Mouse (Mus musculus) gastrocnemius, postnatal 4 days (tissue): ENCODE measurements around the gene Zfp746. TPM values are rescaled to one million over a fixed set of nuclear protein-coding genes. Genes with fewer than 3 reads are reported as not detected.
A peak's percentile ranks its signal among the peaks of the same experiment; 100 is the strongest.
"Not testable (repeated sequence)": the region's sequence is repeated elsewhere in the genome, so short reads cannot be mapped to it uniquely, and the experiment has no call there.

ENCODE experiments used
- DNase-seq, 2 experiments: peaks; one replicate each; pipeline ENCODE4 v3.0.0; 2021 to 2022; ENCODE audit warnings: low spot score in 2 of 2, mixed read lengths in 2 of 2
- long read RNA-seq, 2 experiments: library from polyadenylated mRNA; stranded (forward); transcript quantifications; one replicate each; pipeline ENCODE4 v2.0.0; 2021
- total RNA-seq, 2 experiments: library from RNA; stranded (reverse); gene quantifications; 2 replicates each; pipeline ENCODE4 v1.2.3; 2021

Gene Zfp746
- 10 to 100 TPM; 19.1 to 22.8 TPM for total RNA-seq
- long read RNA-seq, experiment 1, transcript Zfp746-203 (7 exons, 3,648 nt): major isoform, 20 of 50 reads
- long read RNA-seq, experiment 1, transcript Zfp746-201 (7 exons, 3,651 nt): minor isoform, 11 of 50 reads
- long read RNA-seq, experiment 1, partial matches to known transcripts: 2 of 50 reads
- long read RNA-seq, experiment 1, other reads (novel, unspliced or antisense): 17 of 50 reads
- long read RNA-seq, experiment 2, transcript Zfp746-203 (7 exons, 3,648 nt): major isoform, 25 of 54 reads
- long read RNA-seq, experiment 2, transcript Zfp746-201 (7 exons, 3,651 nt): minor isoform, 12 of 54 reads
- long read RNA-seq, experiment 2, partial matches to known transcripts: 2 of 54 reads
- long read RNA-seq, experiment 2, other reads (novel, unspliced or antisense): 15 of 54 reads

DNA sequence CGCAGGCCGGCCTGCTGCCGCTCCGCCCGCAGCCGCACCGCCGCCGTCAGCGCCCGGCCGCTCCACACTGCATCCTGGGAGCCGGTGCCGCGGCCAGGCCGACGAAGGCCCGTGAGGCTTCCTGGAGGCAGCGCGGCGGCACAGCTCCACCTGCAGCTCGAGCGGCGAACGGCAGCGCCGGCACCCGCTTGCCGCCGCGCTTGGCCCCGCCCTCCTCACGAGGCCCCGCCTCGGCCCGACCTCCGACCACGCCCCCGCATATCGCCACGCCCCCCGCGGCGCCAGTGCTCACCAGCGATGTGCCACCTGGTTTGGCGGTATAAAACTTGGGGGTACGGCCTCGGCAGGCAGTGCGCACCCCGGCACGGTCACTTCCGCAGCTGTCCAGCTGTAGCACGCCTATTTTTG is at the start of gene Zfp746:
TSS of gene Zfp746 (minus strand) at position 123 of the 408 bp plus-strand sequence.
- peak; percentile 92 for DNase-seq

DNA sequence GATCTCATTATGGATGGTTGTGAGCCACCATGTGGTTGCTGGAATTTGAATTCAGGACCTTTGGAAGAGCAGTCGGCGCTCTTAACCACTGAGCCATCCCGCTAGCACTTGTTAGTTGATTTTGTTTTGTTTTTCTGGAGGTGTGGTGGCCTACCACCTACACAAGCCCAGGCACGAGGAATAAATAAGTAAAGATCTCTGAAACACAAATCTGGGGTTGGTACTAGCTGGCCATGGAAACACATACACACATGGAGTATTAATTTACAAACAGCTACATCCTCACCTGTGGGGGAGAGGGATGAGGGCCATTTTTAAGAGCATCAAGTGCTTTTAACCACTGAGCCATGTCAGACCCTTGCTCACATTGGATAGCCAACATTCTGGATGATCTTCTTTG is 34.7 kb upstream of the Zfp746 start:
- DNase-seq: not testable (repeated sequence)

DNA sequence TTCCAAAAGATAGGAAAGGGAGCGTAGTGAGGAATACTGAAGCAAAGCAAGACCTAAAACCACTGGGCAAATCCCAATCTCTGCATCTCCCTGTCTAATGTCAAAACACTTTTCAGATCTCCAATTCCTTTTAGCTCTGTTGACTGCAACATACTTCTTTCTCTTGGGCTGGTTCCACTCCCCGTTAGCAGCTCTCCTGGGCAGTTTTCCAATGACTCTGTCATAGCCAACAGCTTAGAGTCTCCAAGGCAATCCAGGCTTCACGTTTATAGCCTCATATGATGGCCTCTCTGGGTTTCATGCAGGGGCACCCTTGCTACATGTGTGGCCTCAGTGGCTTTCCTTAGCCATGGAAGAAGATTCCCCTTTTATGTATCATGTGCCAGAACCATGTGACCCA is 29.6 kb upstream of the Zfp746 start:
- DNase-seq: no peak

DNA sequence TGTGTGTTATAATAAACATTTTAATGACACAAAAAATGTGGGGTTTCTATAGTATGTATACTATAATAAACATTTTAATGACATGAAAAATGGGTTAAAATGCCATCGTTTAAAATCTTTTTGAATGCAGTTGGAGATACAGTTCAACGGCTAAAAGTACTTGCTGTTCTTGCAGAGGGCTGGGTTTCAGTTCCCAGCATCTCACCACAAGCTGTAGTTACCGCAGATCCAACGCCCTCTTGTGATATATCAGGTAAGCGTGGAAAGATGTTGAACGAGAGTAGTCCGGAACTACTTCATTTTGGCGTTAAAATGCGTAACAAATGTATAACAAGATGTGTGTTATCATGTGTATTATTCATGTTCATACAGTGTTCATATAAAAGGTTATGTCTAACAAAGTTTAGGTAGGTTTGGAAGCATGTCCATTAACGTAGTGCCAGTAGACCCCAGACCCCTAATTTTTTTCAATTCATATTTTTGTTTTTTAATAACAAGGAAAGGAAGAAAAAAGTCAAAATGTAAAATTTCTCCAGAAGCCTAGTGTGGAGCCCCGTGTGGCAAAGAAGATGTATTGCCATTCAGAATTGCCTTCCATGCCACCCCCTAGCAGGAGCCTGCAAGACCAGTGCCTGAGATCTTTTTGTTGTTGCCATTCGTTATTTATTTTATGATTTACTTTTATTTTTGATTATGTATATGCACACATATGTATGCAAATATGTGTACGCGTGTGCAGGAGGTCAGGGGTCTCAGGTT is 743 bp upstream of the Zfp746 start:
- DNase-seq: no peak

DNA sequence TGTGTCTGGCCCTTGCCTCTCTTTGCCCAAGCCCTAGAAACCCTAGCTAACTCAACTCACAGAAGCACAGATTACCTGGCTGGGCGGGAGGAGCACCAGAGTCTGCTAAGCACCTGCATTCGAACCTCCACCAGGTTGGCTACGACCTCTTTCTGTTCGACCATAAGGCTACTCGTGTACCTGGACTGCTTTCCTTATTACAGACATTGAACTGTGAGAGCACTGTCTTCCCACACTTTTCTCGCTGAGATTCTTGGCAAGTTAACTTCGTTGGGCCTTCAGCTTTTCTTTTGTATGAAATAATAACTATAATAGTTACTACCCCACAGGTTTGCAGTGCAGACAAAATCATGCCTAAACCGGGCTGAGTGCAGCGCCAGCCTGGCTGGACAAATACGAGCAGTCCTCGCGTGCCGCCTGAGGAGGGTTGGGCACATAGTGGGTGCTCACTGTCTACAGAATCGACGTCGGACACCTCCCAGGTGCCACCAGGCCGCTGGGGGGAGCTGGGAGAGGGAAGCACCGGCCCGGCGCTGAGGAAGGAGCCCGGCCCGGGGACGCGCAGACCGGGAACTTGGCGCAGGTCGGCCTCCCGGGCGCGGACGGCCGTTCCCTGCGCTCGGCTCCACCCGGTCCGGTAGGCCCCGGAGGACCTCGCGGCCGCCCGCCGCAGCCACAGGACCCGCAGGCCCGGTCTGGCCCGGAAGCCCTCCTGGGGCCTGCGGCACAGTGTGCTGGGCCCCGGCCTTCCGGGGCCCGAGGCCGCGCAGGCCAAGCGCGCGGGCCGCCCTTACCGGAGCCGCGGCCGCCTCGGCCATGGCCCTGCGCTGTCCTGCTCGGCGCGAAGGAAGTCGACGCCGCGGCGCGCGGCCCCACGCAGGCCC is 630 bp downstream of the Zfp746 start:
- DNase-seq: peak; percentile 46 to 64

- no peak for DNase-seq
Observed at GRCm38 (mm10) chr6:48083733-48084191, 2.6 kb downstream of the Zfp746 start.

GRCm38 (mm10) chr6:48081952-48082351 is 4.4 kb downstream of the Zfp746 start:
- no peak for DNase-seq

GRCm38 (mm10) chr6:48081021-48081420 is 5.4 kb downstream of the Zfp746 start:
- DNase-seq: no peak

DNA sequence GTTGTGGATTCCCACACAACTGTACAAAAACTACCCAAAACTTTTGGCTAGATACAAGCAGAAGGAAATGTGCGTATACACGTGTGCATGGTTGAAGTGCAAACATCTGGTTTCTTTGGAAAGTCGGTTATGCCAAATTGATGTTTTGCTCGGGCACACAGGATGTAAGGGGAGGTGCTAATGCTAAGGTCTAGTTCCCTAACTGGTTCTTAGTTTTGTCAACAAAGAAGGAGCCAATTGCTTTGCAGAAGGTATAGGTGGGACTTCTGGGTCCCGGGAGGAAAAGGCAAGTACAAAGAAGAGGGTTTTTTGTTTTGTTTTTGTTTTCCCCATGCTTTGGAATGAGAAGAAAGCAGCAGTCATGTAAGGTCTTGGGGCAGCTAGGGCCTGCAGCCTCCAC is 13.1 kb downstream of the Zfp746 start:
- no peak for DNase-seq

DNA sequence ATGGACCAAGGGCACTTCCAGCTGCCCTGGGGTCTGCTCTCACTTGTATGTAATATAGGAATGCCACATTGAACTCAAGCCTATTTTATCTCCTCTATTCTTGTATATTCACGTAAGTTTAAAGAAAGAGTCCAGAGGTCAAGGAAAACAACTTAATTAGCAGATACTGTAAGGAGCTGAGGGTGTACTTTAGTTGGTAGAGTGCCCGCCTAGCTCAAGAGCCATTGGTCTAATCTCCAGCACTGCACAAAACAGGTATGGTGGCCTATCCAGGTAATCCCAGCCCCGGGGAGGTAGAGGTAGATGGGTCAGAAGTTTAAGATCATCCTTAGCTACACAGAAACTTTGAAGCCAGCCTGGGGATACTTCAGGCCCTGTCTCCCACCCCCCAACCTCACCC is 18.9 kb downstream of the Zfp746 start:
- no peak for DNase-seq

GRCm38 (mm10) chr6:48065587-48066075 is 20.8 kb downstream of the Zfp746 start:
- no peak for DNase-seq

DNA sequence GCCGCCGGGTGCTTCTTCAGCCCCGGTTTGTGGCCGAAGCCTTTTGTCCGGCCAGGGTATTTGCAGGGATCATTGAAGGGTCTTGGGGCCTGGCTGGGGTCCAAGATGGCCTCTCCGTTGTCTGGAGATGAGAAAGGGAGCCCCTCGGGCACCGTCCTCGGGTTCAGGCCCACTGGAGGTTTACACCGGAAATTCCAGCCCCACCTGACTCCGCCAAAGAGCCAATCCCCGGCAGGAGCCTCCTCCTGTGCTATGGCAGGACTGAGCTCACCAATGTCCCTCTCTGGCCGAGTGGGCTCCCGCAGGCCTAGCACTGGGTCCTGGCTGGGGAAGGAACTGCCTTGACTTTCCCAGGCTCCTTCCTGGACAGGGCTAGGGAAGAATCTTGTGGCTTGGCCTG is 21.9 kb downstream of the Zfp746 start:
- no peak for DNase-seq

- DNase-seq: no peak
Observed at GRCm38 (mm10) chr6:48063940-48064339, 22.5 kb downstream of the Zfp746 start.

GRCm38 (mm10) chr6:48060895-48061294 is 25.5 kb downstream of the Zfp746 start:
- DNase-seq: no peak

GRCm38 (mm10) chr6:48060421-48060820 is 26.0 kb downstream of the Zfp746 start:
- DNase-seq: no peak

DNA sequence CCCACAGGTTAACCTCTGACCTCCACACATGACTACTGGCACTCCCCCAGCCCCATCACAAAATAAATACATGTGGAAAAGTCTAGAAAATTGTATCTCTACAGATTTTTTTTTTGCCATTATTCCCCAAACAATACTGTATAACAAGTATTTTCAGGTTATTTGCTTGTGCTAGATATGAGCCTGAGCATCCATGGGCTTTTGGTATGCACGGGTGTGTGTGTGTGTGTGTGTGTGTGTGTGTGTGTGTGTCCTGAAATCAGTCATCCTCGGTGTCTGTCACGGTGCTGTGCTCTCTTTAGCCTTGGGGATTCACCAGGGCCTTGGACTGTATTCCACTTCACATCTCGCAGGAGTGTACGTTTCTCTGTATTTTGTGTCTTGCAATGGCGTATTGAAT is 34.3 kb downstream of the Zfp746 start:
- DNase-seq: no peak

DNA sequence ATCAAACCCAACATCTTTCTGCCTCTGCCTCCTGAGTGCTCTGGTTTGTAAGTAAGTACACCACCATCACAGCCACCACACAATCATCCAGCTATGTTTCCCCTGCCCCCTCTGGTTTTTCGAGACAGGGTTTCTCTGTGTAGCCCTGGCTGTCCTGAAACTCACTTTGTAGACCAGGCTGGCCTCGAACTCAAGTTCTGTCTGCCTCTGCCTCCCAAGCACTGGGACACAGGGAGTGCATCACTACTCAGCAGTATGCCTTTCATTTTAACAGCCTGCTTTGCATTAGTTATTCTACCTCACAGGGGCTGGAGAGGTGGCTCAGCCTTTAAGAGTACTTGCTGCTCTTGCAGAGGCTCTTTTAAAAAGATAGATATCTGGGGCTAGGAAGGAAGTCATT is 34.7 kb downstream of the Zfp746 start:
- no peak for DNase-seq

- no peak for DNase-seq
Observed at GRCm38 (mm10) chr6:48049273-48050065, 36.9 kb downstream of the Zfp746 start.

DNA sequence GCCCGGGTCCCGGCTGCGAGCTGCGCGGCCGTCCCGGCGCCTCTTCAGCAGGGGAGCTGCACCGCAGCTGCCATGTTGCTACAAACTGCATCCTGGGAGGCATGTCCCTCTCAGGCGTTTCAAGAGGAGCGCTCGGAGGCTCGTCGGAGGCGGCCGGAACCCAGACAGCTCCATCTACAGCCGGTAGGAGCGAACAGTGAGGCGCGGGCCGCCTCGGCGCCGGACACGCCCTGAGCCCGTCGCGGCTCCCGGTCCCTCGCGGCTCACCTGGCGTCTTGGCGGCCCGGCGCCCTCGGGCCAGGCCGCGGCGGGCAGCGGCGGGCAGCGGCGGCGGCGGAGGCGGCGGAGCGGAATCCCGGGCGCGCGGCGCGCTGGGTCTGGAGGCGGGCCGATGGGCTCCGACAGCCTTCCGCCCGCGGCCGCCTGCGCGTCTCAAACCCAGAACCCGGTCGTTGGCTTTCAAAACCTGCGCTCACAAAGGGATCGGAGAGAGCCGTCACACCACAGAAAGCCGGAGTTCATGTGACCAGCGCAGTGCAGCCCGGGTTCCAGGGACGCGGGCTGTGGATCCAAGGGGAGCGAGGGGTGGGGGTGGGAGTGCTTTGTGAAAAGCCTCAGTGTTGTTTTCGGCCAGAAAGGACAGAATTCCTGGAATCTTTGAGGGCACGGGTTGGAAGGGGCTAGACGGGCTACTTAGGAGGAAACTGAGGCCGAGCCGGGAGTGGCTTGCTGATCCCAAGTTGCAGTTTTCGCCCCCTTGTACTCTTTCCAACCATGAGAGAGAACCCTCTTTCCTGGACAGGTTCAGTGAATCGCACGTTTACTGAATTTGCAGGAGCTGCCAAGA is 37.7 kb downstream of the Zfp746 start, which contains the start of gene Zfp777:
TSS of gene Zfp777 (minus strand) at position 486 of the 847 bp plus-strand sequence.
- DNase-seq: peak; percentile 76 to 86
